Mouse (Mus musculus) heart, adult 10 weeks (tissue): ENCODE data around the gene Abcc12. TPM values are rescaled to one million over a fixed set of nuclear protein-coding genes. Genes with fewer than 3 reads are reported as not detected.

Source experiments
- polyA plus RNA-seq: library from polyadenylated mRNA; stranded (reverse); fragments of 350-450 nt; fragmentation: Illumina TruSeq; extraction: RNeasy Lipid Tissue Mini Kit (QIAGEN cat#74804); gene quantifications from one replicate; pipeline ENCODE4 v1.2.3, GENCODE M21; 2014; ENCODE audit warnings: low read depth, low replicate concordance

The Abcc12 gene
- not detected for polyA plus RNA-seq

GRCm38 (mm10) chr8:86580458-86580857 lies at the start of gene Abcc12:
Gene Abcc12 (minus strand): TSS chr8:86580686.

GRCm38 (mm10) chr8:86623911-86624731 lies 43.6 kb upstream of the Abcc12 start, which contains the start of gene Lonp2:
Gene Lonp2 (plus strand): TSS chr8:86624043.

Other genes with a start within 250 kb of the Abcc12 start
- gene Lonp2, start 43.4 kb upstream of the Abcc12 start, polyA plus RNA-seq, result 86.1 TPM
- 2.0 TPM for gene Gm10638, start 165.0 kb upstream of the Abcc12 start, polyA plus RNA-seq
- 18.9 TPM for gene Siah1a, start 165.2 kb upstream of the Abcc12 start, polyA plus RNA-seq